Mouse (Mus musculus): Measurements from ENCODE around the gene Cbs. TPM values are rescaled to one million over a fixed set of nuclear protein-coding genes. Genes with fewer than 3 reads are reported as not detected.

Cbs gene
- total RNA-seq, 2 experiments from 2014 or later: 0.82 to 0.95 TPM

- H3K27ac ChIP-seq: peak overlapping the region; percentile 76
- peak; percentile 50 for DNase-seq
- H3K4me3 ChIP-seq: no peak overlapping the region
- no peak for TF ChIP-seq CTCF (IDR thresholded peaks at IDR 0.05)
- intact Hi-C loops (cut with DNase I): no loop called here
These were observed 66.6 kb downstream of the Cbs start for GRCm38 (mm10) chr17:31570321-31570925.

GRCm38 (mm10) chr17:31569756-31570155 is 67.3 kb downstream of the Cbs start:
- Histone ChIP-seq H3K4me3 (no peak overlapping the region), H3K27ac (peak overlapping the region; percentile 76)
- no peak for DNase-seq
- no peak for TF ChIP-seq CTCF (IDR thresholded peaks at IDR 0.05)
- intact Hi-C loops (cut with DNase I): loop anchor here (5.0 kb wide), 1 partner anchor 88 kb away; the partner anchor contains the start of gene U2af1

GRCm38 (mm10) chr17:31566276-31566675 is 70.8 kb downstream of the Cbs start:
- peak overlapping the region; percentile 94 for H3K4me3 ChIP-seq
- intact Hi-C loops (cut with DNase I): loop anchor here (5.0 kb wide), 1 partner anchor 91 kb away; the partner anchor contains the start of gene U2af1
- no peak for TF ChIP-seq CTCF (IDR thresholded peaks at IDR 0.05)
- no peak for DNase-seq
- peak overlapping the region; percentile 96 for H3K27ac ChIP-seq

GRCm38 (mm10) chr17:31565141-31566056 is 71.6 kb downstream of the Cbs start:
- intact Hi-C loops (cut with DNase I): loop anchor here (2.0 to 5.0 kb wide), 3 partner anchors 45 to 92 kb away; partner anchors contain the start of genes Ndufv3 and U2af1
- DNase-seq: peak; percentile 81
- H3K27ac ChIP-seq: peak overlapping the region; percentile 96
- H3K4me3 ChIP-seq: peak overlapping the region; percentile 94
- no peak for TF ChIP-seq CTCF (IDR thresholded peaks at IDR 0.05)

- no peak for DNase-seq
- Histone ChIP-seq H3K4me3 (peak overlapping the region; percentile 94), H3K27ac (peak overlapping the region; percentile 96)
- no peak for TF ChIP-seq CTCF (IDR thresholded peaks at IDR 0.05)
- intact Hi-C loops (cut with DNase I): loop anchor here (2.0 to 5.0 kb wide), 3 partner anchors 44 to 93 kb away; partner anchors contain the start of genes Ndufv3 and U2af1
These were observed 72.2 kb downstream of the Cbs start for GRCm38 (mm10) chr17:31564858-31565140.

- no peak for TF ChIP-seq CTCF (IDR thresholded peaks at IDR 0.05)
- peak within 1 kb of the TSS; percentile 99 for H3K27ac ChIP-seq
- H3K4me3 ChIP-seq: peak within 1 kb of the TSS; percentile 94
- intact Hi-C loops (cut with DNase I): loop anchor here (2.0 kb wide), 2 partner anchors 43 to 51 kb away; partner anchors contain the start of gene Ndufv3
- peak; percentile 99 for DNase-seq
These were observed 72.8 kb downstream of the Cbs start, which contains the start of gene Pknox1 for GRCm38 (mm10) chr17:31564015-31564857. Pknox1 (plus strand) TSS chr17:31564734.

GRCm38 (mm10) chr17:31563632-31564014 is 73.4 kb downstream of the Cbs start:
- DNase-seq: peak; percentile 44
- TF ChIP-seq CTCF (IDR thresholded peaks at IDR 0.05): no peak
- intact Hi-C loops (cut with DNase I): loop anchor here (2.0 kb wide), 2 partner anchors 43 to 51 kb away; partner anchors contain the start of gene Ndufv3

GRCm38 (mm10) chr17:31559021-31559789 is 77.8 kb downstream of the Cbs start:
- H3K4me3 ChIP-seq: no peak overlapping the region
- intact Hi-C loops (cut with DNase I): no loop called here
- no peak for DNase-seq
- no peak overlapping the region for H3K27ac ChIP-seq
- no peak for TF ChIP-seq CTCF (IDR thresholded peaks at IDR 0.05)

More at GRCm38 (mm10) chr17:31563632-31564014, 73.4 kb downstream of the Cbs start:
- Histone ChIP-seq H3K27ac (peak overlapping the region; percentile 99), H3K4me3 (peak overlapping the region; percentile 86)

Small RNA genes lying within 50 kb of the gene (microRNA-seq; reads per million reads assigned to microRNA genes)
- gene Gm24970: not detected

Other genes starting within 250 kb of the Cbs start
- 1 to 10 TPM; 4.3 to 7.7 TPM for gene Wdr4, start 117.3 kb downstream of the Cbs start, total RNA-seq (2021)
- gene Ndufv3, start 117.1 kb downstream of the Cbs start, total RNA-seq (2021): 100 to 1,000 TPM; 451 to 524 TPM
- 1 to 10 TPM; 7.0 to 7.1 TPM for gene Pknox1, start 72.5 kb downstream of the Cbs start, total RNA-seq (2021)
- gene U2af1, start 21.7 kb upstream of the Cbs start, total RNA-seq (2021): 10 to 100 TPM; 67.8 to 68.3 TPM
- not detected for gene Cryaa, start 40.6 kb upstream of the Cbs start, total RNA-seq (2021)
- gene Sik1, start 218.6 kb upstream of the Cbs start, total RNA-seq (2021): 10 to 100 TPM; 13.4 to 58.6 TPM

All from gastrocnemius, adult 2 months (tissue).